Mouse (Mus musculus): Measurements from ENCODE around the gene St6galnac5.

DNA sequence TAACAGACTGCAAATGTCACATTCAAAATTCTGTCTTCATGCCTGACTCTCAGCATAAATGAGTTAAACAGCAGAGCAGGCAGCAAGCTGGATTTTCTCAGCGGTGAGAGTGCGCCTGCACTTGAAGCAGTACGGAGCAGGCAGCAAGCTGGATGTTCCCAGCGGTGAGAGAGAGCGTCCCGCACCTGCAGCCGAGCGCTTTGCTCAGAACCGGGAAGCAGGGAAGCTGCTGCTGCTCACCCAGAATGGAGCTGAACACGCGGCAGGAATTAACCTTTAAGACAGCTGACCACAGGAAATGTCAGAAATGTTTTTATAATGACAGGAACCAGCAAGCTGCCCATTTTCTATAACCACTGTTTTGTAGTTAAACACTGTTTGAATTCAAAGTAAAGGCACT is 214.6 kb downstream of the St6galnac5 start:
- TF ChIP-seq POLR2A (IDR thresholded peaks at IDR 0.05; ENCODE audit: insufficient read depth, low read length) (no peak), CTCF (IDR thresholded peaks at IDR 0.05; ENCODE audit: low read depth, low read length) (no peak), EP300 (IDR thresholded peaks at IDR 0.05; ENCODE audit: insufficient read depth, low read depth, low read length) (no peak)

All from ES-Bruce4 (cell line).